Comparison of ENCODE assay signal across 8 mouse cellular contexts in genomic region chr10:20170605-20171088, GRCm38 (mm10). TPM values are rescaled to one million over a fixed set of nuclear protein-coding genes. Genes with fewer than 3 reads are reported as not detected.
DNase-seq lines count a peak whose midpoint lies in the region; ATAC-seq lines count a peak whose summit lies in the region.

No protein-coding gene starts in this region.

- peak overlapping the region; percentile 69 for H3K4me2 ChIP-seq in hindbrain, embryonic 14.5 days (replicated peaks)
- H3K4me2 ChIP-seq in lung, embryonic 15.5 days = peak overlapping the region; percentile 56

- peak overlapping the region; percentile 53 for H3K9ac ChIP-seq in hindbrain, embryonic 14.5 days
- H3K9ac ChIP-seq in lung, embryonic 15.5 days = no peak overlapping the region

- DNase-seq in adrenal gland, adult (ENCODE audit: inconsistent age in 2 of 2, low spot score in 1 of 2) = peak; percentile 72 to 86
- DNase-seq in cerebellum, postnatal 4 days (ENCODE audit: low spot score in 2 of 2) = peak; percentile 57 to 83
- DNase-seq in frontal cortex, postnatal 36 days (ENCODE audit: low spot score in 2 of 2) = peak; percentile 83 to 90
- DNase-seq in hindbrain, embryonic 14.5 days (ENCODE audit: low spot score) = peak; percentile 83
- peak; percentile 65 to 69 for DNase-seq in layer of hippocampus, postnatal 25 days (ENCODE audit: extremely low spot score in 1 of 2, low spot score in 1 of 2)
- peak; percentile 63 for DNase-seq in retina, adult 2 months (ENCODE audit: low read depth, low spot score)
- no peak for DNase-seq in c-Kit-positive CD71-positive TER-119-positive erythroid progenitor cells, embryonic 14.5 days (ENCODE audit: low spot score)

- WGBS in hindbrain, embryonic 14.5 days = 7% methylated on average over 11 of the region's 11 CpGs
- 23% methylated on average over 11 of the region's 11 CpGs for WGBS in lung, embryonic 15.5 days

- peak overlapping the region; percentile 63 for H3K27ac ChIP-seq in hindbrain, embryonic 14.5 days
- no peak overlapping the region for H3K27ac ChIP-seq in lung, embryonic 15.5 days

- H3K9me3 ChIP-seq in hindbrain, embryonic 14.5 days (ENCODE audit: control insufficient read depth, low read length) = no peaks in the 10 kb centered on the region
- no peaks in the 10 kb centered on the region for H3K9me3 ChIP-seq in lung, embryonic 15.5 days

- peaks cover 22% of the 10 kb centered on the region for H3K4me1 ChIP-seq in hindbrain, embryonic 14.5 days (replicated peaks; ENCODE audit: control insufficient read depth, insufficient read depth, low read length)
- peaks cover 14% of the 10 kb centered on the region for H3K4me1 ChIP-seq in lung, embryonic 15.5 days

- no peaks in the 10 kb centered on the region for H3K36me3 ChIP-seq in hindbrain, embryonic 14.5 days (replicated peaks; ENCODE audit: control insufficient read depth, insufficient read depth)
- no peaks in the 10 kb centered on the region for H3K36me3 ChIP-seq in lung, embryonic 15.5 days

- H3K27me3 ChIP-seq in hindbrain, embryonic 14.5 days (ENCODE audit: control insufficient read depth, insufficient read depth, low read length) = no peaks in the 10 kb centered on the region
- H3K27me3 ChIP-seq in lung, embryonic 15.5 days = no peaks in the 10 kb centered on the region

- H3K4me3 ChIP-seq in hindbrain, embryonic 14.5 days (replicated peaks; ENCODE audit: low read length) = peak overlapping the region; percentile 31
- peak overlapping the region; percentile 18 for H3K4me3 ChIP-seq in lung, embryonic 15.5 days

- ATAC-seq in hindbrain, embryonic 14.5 days (ENCODE audit: low FRiP score) = peak; percentile 95
- ATAC-seq in lung, embryonic 15.5 days (ENCODE audit: borderline replicate concordance, extremely low read depth, low FRiP score, low TSS enrichment) = peak; percentile 95; the same call in 1 of the 2 replicates

RNA-seq across cellular contexts. Expression of gene Map7, which starts 22.4 kb away (rescaled TPM):
- 7.2 and 8.7 TPM in 2 replicates for polyA plus RNA-seq in hindbrain, embryonic 14.5 days (2014; fragmentation: Nextera tagmentation; extraction: Ambion mirVana)
- 100 to 1,000 TPM in 1 of 2 experiments, 10 to 100 TPM in 1; 90.6 to 102 TPM for total RNA-seq in layer of hippocampus, postnatal 25 days (2021)
- polyA plus RNA-seq in lung, embryonic 15.5 days (2015; fragmentation: Nextera tagmentation; extraction: Ambion mirVana) = 12.2 and 13.0 TPM in 2 replicates
